In the genomic region with DNA sequence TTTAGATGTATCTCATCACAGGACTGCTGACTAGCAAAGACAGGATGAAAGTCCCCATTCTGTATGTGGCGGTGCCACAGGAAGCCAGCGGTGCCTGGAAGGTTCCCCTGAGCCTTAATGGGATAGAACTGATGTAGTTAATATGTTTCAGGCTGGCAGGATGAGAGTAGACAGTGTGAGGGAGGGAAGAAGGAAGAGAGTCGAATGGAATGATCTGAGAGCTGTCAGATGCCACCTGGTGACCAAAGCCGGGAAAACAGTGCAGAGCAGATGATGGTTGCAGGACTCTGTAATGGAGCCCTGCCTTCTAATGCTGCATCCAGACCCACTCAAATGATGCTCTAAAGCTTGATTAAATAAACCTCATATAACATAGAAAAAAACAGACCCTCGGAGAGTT, we compare ENCODE assay signal across 8 mouse cellular contexts.
A peak's percentile ranks its signal among the peaks of the same experiment; 100 is the strongest.
DNase-seq lines count a peak whose midpoint lies in the region; ATAC-seq and TF ChIP-seq lines count a peak whose summit lies in the region.

No protein-coding gene starts in this region.

- no peaks in the 10 kb centered on the region for H3K9me3 ChIP-seq in ES-E14 (ENCODE audit: control insufficient read depth, insufficient read depth, low read depth, low read length)
- H3K9me3 ChIP-seq in kidney, postnatal 0 days (replicated peaks; ENCODE audit: low read length) = no peaks in the 10 kb centered on the region
- no peaks in the 10 kb centered on the region for H3K9me3 ChIP-seq in liver, embryonic 14.5 days (ENCODE audit: control insufficient read depth, low read length)

- H3K4me1 ChIP-seq in ES-E14 (ENCODE audit: control insufficient read depth in 2 of 2, insufficient read depth in 2 of 2, low read length in 2 of 2, poor library complexity in 1 of 2) = 0 out of 4 replicates have a peak, but pooled peaks cover 0 to 2% of the 10 kb centered on the region in 2 experiments
- H3K4me1 ChIP-seq in kidney, postnatal 0 days (replicated peaks; ENCODE audit: insufficient read depth, low read length) = no peaks in the 10 kb centered on the region
- H3K4me1 ChIP-seq in liver, embryonic 14.5 days (replicated peaks; ENCODE audit: control insufficient read depth in 2 of 2, insufficient read depth in 2 of 2, low read length in 1 of 2) = no peaks in the 10 kb centered on the region

- no peak overlapping the region for H3K4me2 ChIP-seq in kidney, postnatal 0 days (ENCODE audit: low read length)
- no peak overlapping the region for H3K4me2 ChIP-seq in liver, embryonic 14.5 days (ENCODE audit: low read depth)

- H3K27me3 ChIP-seq in kidney, postnatal 0 days (ENCODE audit: insufficient read depth, low read length) = no peaks in the 10 kb centered on the region
- no peaks in the 10 kb centered on the region for H3K27me3 ChIP-seq in liver, embryonic 14.5 days (ENCODE audit: control insufficient read depth, insufficient read depth, low read length)

- WGBS in kidney, postnatal 0 days = 19% methylated on average over 5 of the region's 5 CpGs
- WGBS in liver, embryonic 14.5 days (ENCODE audit: insufficient replicate concordance) = 31% methylated on average over 5 of the region's 5 CpGs

- in situ Hi-C loops in ES-E14 (cut with MboI; ENCODE audit: low sequenced_read_pairs in 2 of 2, unreplicated experiment in 2 of 2) = no loop called here

- no peak overlapping the region for H3K9ac ChIP-seq in ES-E14 (ENCODE audit: insufficient read depth, low read depth, low read length, poor library complexity, severe bottlenecking)
- H3K9ac ChIP-seq in kidney, postnatal 0 days (ENCODE audit: low read depth, low read length) = no peak overlapping the region
- no peak overlapping the region for H3K9ac ChIP-seq in liver, embryonic 14.5 days (replicated peaks)

- peak; percentile 81 for TF ChIP-seq CTCF in kidney, postnatal 0 days (IDR thresholded peaks at IDR 0.05; ENCODE audit: low read depth)
- peak; percentile 36 for TF ChIP-seq CTCF in liver, embryonic 14.5 days (IDR thresholded peaks at IDR 0.05; ENCODE audit: low read depth)

- H3K27ac ChIP-seq in ES-E14 (ENCODE audit: insufficient read depth, low read depth, low read length, poor library complexity, severe bottlenecking) = no peak overlapping the region
- no peak overlapping the region for H3K27ac ChIP-seq in kidney, postnatal 0 days
- H3K27ac ChIP-seq in liver, embryonic 14.5 days = no peak overlapping the region

- peak; percentile 54; the same call in 1 of the 2 replicates for ATAC-seq in kidney, postnatal 0 days (replicated peaks; ENCODE audit: low FRiP score, low read depth)
- no peak for ATAC-seq in liver, embryonic 14.5 days (ENCODE audit: insufficient read depth)
- ATAC-seq in inflammation-experienced regulatory T-cells, adult 6 months = no peak

- peaks cover 8% of the 10 kb centered on the region; the same call in 1 of the 2 replicates for H3K36me3 ChIP-seq in ES-E14 (ENCODE audit: control insufficient read depth, insufficient read depth, low read length, poor library complexity, severe bottlenecking)
- peaks cover 19% of the 10 kb centered on the region for H3K36me3 ChIP-seq in kidney, postnatal 0 days (ENCODE audit: insufficient read depth, low read length)
- H3K36me3 ChIP-seq in liver, embryonic 14.5 days (replicated peaks; ENCODE audit: control insufficient read depth, insufficient read depth, low read depth) = no peaks in the 10 kb centered on the region

- H3K4me3 ChIP-seq in ES-E14 (ENCODE audit: insufficient read depth in 1 of 2, low read depth in 1 of 2, low read length in 2 of 2, poor library complexity in 1 of 2, severe bottlenecking in 1 of 2) = no peak overlapping the region
- H3K4me3 ChIP-seq in kidney, postnatal 0 days (replicated peaks; ENCODE audit: low read depth, low read length) = no peak overlapping the region
- H3K4me3 ChIP-seq in liver, embryonic 14.5 days (ENCODE audit: insufficient read depth in 1 of 2, low read depth in 2 of 2, low read length in 2 of 2) = no peak overlapping the region

- peak; percentile 57 for DNase-seq in 416B (ENCODE audit: low read depth)
- peak; percentile 29 for DNase-seq in ES-E14 (ENCODE audit: low read depth, low spot score)
- peak; percentile 58 to 81 for DNase-seq in cerebellum, postnatal 25 days
- peak; percentile 44 to 56 for DNase-seq in gastrocnemius, adult 8-10 months (ENCODE audit: low spot score in 2 of 2)
- peak; percentile 92 for DNase-seq in kidney, postnatal 0 days (ENCODE audit: low spot score)
- no peak for DNase-seq in liver, embryonic 14.5 days (ENCODE audit: low read depth in 3 of 3, low spot score in 3 of 3)
- DNase-seq in ovary, postnatal 36 days (ENCODE audit: low spot score) = peak; percentile 50

- no peak for TF ChIP-seq EP300 in liver, embryonic 14.5 days (IDR thresholded peaks at IDR 0.05; ENCODE audit: low read depth)

TF ChIP-seq in ES-E14, 5 proteins besides CTCF, POLR2A, EP300 and RAD21:
- TF ChIP-seq ZC3H11A (IDR thresholded peaks at IDR 0.05; ENCODE audit: borderline replicate concordance, low read depth, low read length) (no peak), ZNF384 (IDR thresholded peaks at IDR 0.05; ENCODE audit: low read depth, low read length) (no peak), HCFC1 (IDR thresholded peaks at IDR 0.05; ENCODE audit: borderline replicate concordance, insufficient read depth, low read length) (no peak), CHD2 (IDR thresholded peaks at IDR 0.05; ENCODE audit: low read depth, low read length) (no peak), MAFK (IDR thresholded peaks at IDR 0.05; ENCODE audit: insufficient read depth, low read depth, low read length) (no peak)
TF ChIP-seq in ES-E14: peak in this region for 0.

Comparison
In these comparisons a context has a peak if more than half of its experiments do, and no peak if none do; other contexts are left out.
1. DNase-seq: peak in 416B (single experiment), ES-E14 (single experiment), cerebellum, postnatal 25 days (2 of 2), gastrocnemius, adult 8-10 months (2 of 2), kidney, postnatal 0 days (single experiment) and ovary, postnatal 36 days (single experiment); none in liver, embryonic 14.5 days (0 of 3).